Mouse (Mus musculus) megakaryocyte, embryonic 14.5 days (primary cell): ENCODE results near the gene Akap6.

Experiments used
- FLI1 ChIP-seq: IDR thresholded peaks from 2 replicates; pipeline ENCODE4 v1.6.1; 2012; ENCODE audit warnings: low read length, inconsistent platforms, mixed read lengths
- GATA1 ChIP-seq: IDR thresholded peaks from 3 replicates; pipeline ENCODE4 v1.6.1; 2012; ENCODE audit warnings: mixed read lengths, low read length, inconsistent platforms, borderline replicate concordance

DNA sequence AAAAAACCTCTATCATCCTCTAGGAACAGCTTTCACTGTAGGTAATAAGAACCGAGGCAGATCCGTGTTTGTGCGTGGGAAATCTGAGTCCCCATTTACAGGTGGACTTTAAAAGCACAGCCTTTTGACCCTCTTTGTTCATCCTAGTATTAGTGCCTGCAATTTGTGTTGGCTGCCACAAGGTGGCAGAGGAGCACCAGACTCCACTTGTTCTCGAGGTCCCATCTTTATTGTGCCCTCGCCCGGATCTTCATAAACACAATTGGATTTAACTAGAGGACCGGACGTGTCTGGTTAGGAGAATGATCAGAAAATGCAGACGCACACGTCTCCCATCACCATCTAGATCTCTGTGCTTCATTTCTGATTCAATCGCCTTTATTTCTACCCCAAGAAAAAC is 219.8 kb downstream of the Akap6 start:
- no peak for TF ChIP-seq GATA1
- TF ChIP-seq FLI1, result no peak
